Mouse (Mus musculus) liver, adult 2 months (tissue): ENCODE measurements around the gene Psmd13.

Experiments used
- CTCF ChIP-seq: fragments of 200-500 bp; IDR thresholded peaks from 2 replicates; pipeline ENCODE4 v1.5.1; 2011; ENCODE audit warnings: low read depth, low read length, control low read depth
- POLR2A ChIP-seq: fragments of 200-500 bp; IDR thresholded peaks from 2 replicates; pipeline ENCODE4 v1.6.1; 2011; ENCODE audit warnings: low read length, control low read depth; ENCODE audit not compliant: insufficient read depth; ENCODE audit errors: extremely low read depth

DNA sequence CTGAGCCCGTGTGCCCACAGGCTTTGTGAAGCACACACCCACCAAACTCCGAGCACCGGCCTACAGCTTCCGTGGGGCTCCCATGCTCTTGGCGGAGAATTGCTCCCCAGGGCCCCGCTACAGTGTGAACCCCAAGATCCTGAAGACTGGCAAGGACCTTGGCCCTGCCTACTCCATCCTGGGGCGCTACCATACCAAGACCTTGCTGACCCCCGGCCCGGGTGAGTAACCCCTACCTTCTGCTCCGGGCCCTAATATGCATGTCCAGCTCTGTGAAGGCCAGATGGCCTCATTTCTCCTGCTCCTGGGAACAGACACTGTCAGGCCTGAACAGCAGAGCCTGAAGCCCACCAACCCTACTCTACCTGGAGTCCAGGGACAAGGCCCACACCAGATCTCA, 33.2 kb upstream of the Psmd13 start:
- TF ChIP-seq CTCF (no peak), POLR2A (no peak)
